Comparison of ENCODE assay signal across 26 mouse cellular contexts in the genomic region with DNA sequence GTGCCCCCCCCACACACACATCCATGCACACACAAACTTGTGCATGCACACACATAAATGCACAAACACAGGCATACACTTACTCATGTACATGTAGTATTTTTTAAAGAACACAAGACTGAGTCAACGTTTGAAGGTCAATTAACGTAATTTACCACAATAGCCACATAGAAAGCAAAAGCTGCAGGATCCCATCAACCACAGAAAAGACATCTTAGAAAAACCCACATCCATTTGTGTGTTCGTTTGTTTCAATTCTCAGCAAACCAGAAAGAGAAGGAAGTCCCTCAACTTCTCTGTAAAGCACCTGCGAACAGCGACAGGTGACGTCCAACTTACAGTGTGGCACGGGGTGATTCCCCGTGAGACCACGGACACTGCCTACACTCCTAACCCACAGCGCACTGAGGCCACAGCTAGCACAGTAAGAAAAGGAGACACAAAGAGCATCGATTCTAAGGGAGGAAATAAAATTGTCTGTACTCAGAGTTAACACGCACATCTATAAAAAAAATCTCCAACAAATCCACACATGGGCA. TPM values are rescaled to one million over a fixed set of nuclear protein-coding genes. Genes with fewer than 3 reads are reported as not detected.
"Had no signal": no experiment of that assay in that cellular context is flagged by ENCODE, and none has a peak within 500 bp of the region (broad histone marks: within the 10 kb centered on the region; RNA-seq: fewer than 3 reads in every experiment).

No protein-coding gene starts in this region.

- H3K4me2 ChIP-seq: heart, embryonic 11.5 days; heart, embryonic 13.5 days; heart, embryonic 15.5 days; hindbrain, embryonic 13.5 days; hindbrain, embryonic 15.5 days; limb, embryonic 13.5 days; limb, embryonic 15.5 days; liver, embryonic 13.5 days; liver, embryonic 15.5 days had no signal

- H3K27me3 ChIP-seq: heart, embryonic 13.5 days; heart, embryonic 15.5 days; hindbrain, embryonic 13.5 days; hindbrain, embryonic 15.5 days; liver, embryonic 13.5 days; liver, embryonic 15.5 days had no signal

- H3K4me3 ChIP-seq: heart, embryonic 13.5 days; heart, embryonic 15.5 days; hindbrain, embryonic 13.5 days; hindbrain, embryonic 15.5 days; limb, embryonic 13.5 days; limb, embryonic 15.5 days; liver, embryonic 13.5 days; liver, embryonic 15.5 days had no signal

- H3K4me1 ChIP-seq: heart, embryonic 13.5 days; heart, embryonic 15.5 days; hindbrain, embryonic 13.5 days; hindbrain, embryonic 15.5 days; limb, embryonic 13.5 days; limb, embryonic 15.5 days; liver, embryonic 13.5 days; liver, embryonic 15.5 days had no signal

- H3K27ac ChIP-seq: heart, embryonic 13.5 days; heart, embryonic 15.5 days; hindbrain, embryonic 13.5 days; hindbrain, embryonic 15.5 days; hindbrain, postnatal 0 days; limb, embryonic 13.5 days; limb, embryonic 15.5 days; liver, embryonic 13.5 days; liver, embryonic 15.5 days had no signal

- H3K36me3 ChIP-seq: heart, embryonic 13.5 days; heart, embryonic 15.5 days; hindbrain, embryonic 13.5 days; hindbrain, embryonic 15.5 days; limb, embryonic 13.5 days; limb, embryonic 15.5 days; liver, embryonic 13.5 days; liver, embryonic 15.5 days had no signal

- DNase-seq: gastrocnemius, postnatal 14 days; gastrocnemius, postnatal 36 days; heart, adult 18-20 months; heart, postnatal 14 days; heart, postnatal 36 days; kidney, adult 11 months; kidney, adult 2 months; kidney, postnatal 10 days; kidney, postnatal 25 days; kidney, postnatal 4 days; layer of hippocampus, adult 9-11 months; layer of hippocampus, postnatal 36 days; left cerebral cortex, postnatal 4 days; liver, embryonic 13.5 days had no signal

- H3K9me3 ChIP-seq: heart, embryonic 15.5 days; hindbrain, embryonic 15.5 days; limb, embryonic 15.5 days; liver, embryonic 13.5 days had no signal

- ATAC-seq: hindbrain, postnatal 0 days; intestine, embryonic 16.5 days had no signal

- H3K9ac ChIP-seq: heart, embryonic 13.5 days; heart, embryonic 15.5 days; hindbrain, embryonic 13.5 days; hindbrain, embryonic 15.5 days; limb, embryonic 13.5 days; limb, embryonic 15.5 days; liver, embryonic 13.5 days; liver, embryonic 15.5 days had no signal

RNA-seq across cellular contexts. Expression of a gene that starts 53.8 kb away (rescaled TPM):
- polyA plus RNA-seq: heart, embryonic 11.5 days; heart, embryonic 15.5 days; heart, postnatal 0 days; hindbrain, embryonic 11.5 days had no signal
